Mouse (Mus musculus) NIH3T3 (cell line): Measurements from ENCODE around the gene Mettl21c.
"Not testable (repeated sequence)": the region's sequence is repeated elsewhere in the genome, so short reads cannot be mapped to it uniquely, and the experiment has no call there.

Source experiments
- DNase-seq: peaks from one replicate; pipeline ENCODE4 v3.0.0-alpha.2; 2012; ENCODE audit warnings: low read depth

The Mettl21c gene

DNA sequence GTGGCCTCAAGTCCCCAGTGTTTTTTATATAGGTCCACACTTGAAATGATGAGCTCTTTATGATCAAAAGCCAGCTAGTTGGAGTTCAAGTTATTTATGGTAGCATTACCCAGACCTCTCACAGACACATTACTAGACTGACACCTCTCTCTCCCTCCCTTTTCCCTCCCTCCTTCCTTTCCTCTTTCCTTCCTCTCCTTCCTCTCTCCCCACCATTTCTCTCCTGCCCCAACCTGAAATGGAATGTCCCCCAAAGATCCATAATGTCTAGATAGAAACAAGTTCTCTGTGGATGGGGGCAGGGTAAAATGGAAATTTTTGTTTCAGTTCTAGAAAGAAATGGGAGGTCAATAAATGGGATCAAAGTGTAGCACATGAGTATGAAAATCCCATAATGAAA, at the start of gene Mettl21c:
Mettl21c (minus strand) TSS at position 101 of the 400 bp plus-strand sequence.
- no peak for DNase-seq

DNA sequence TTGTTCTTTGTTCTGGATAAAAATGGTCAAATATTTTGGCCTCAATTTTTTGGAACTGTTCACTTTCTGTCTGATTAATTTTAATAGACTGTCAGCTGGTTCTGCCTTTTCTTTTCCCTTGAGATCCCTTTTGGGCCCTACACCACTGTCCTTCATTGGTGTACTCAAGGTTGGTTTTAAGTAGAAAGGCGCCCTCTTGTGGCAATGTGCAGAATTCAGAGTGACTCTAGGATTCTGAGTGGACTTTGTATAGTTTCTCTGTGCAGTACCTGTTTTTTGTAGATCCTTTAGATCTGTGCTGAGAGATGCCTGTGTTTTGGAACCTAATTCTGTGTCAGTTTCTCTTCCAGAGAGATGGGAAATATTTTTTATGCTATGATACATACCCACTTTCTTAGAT, 44.8 kb upstream of the Mettl21c start:
- DNase-seq: peak; percentile 86

DNA sequence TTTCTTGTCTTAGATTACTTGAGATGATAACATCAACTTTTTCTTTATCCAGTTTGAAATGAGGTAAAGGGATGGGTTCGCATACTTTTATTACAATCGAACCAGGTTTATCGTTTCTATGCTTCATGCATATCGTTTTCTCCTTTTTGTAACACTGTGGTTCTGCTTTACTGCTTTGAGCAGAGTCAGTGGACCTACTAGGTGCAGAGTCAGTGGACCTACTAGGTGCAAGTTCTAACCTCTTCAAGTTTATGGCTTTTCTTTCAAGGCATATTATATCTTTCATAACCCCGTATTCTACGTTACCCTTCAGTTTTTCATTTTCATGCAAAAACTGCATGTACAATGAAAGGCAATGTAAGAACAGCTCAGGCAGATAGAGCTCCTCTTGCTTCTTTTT, 43.6 kb upstream of the Mettl21c start:
- DNase-seq: no peak

DNA sequence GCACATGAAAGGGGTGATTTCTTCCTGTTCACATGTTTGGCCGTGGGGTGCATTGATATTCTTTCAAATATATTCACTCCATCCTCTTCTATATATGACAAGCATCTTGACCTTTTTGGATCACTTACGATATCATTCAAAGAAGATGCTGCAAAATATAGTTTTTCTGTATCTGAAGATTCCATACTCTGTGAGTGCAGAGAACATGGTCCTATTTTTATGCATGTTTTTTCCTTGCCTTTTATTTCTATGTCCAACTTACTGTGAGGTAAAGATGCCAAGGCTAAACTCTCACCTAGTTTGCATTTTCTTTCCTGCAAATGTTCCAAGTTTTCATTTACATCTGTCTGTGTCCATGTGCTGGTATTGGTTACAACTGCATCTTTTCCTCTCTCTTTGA, 42.0 kb upstream of the Mettl21c start, which contains the start of gene Gm8251:
Gm8251 (minus strand) TSS at position 101 of the 400 bp plus-strand sequence.
- DNase-seq: no peak

DNA sequence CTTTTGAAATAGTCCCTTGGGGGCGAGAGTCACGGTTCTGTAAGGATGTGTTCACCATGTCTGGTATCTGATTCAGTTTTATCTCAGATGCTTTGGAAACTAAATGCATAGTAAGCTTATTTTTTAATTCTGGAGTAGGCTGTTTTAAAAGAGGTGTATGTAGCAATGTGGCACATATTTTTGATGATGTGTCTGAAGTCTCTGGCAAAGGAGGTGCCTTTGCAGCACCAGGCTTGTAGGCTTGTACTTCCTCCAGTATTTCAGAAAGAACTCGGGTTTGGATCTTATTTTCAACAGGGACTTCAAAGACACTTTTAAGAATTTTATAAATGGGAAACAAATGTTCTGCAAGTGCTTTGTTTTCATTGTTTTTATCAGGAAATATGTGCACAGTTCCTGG, 38.0 kb upstream of the Mettl21c start:
- no peak for DNase-seq

DNA sequence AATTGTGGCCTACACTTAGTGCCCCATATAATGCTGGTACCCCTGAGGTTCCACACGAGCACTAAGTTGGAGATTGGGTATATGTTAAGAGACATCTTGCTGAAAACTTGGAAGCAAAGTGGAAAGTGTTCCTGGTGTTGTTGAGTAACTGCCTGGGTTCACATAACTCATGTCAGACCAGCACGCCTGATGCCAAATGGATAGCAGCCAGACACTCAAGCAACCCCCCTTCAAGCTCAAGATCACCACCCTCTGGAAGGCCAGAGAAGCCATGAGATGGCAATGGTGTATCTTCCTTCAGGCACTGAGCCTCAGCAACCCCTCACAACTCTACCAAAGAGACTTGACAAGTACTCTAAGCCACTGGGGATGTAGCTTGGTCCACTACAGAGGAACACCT, 26.7 kb upstream of the Mettl21c start:
- DNase-seq: peak; percentile 88

DNA sequence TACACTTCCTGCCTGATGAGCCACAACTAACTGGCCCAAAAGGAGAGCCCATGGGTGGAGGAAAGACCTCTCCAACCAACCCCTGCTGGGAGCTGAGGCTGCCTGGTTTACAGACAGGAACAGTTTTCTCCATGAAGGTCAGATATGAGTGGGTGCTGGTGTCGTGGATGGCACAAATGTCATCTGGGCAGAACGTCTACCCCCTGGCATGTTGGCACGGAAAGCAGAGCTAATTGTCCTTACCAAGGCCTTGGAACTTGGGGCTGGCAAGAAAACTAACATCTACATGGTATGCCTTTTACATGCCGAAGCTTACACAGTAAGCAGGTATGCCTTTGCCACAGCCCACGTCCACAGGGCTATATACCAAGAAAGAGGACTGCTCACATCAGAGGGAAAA, 25.9 kb upstream of the Mettl21c start:
- DNase-seq: not testable (repeated sequence)

DNA sequence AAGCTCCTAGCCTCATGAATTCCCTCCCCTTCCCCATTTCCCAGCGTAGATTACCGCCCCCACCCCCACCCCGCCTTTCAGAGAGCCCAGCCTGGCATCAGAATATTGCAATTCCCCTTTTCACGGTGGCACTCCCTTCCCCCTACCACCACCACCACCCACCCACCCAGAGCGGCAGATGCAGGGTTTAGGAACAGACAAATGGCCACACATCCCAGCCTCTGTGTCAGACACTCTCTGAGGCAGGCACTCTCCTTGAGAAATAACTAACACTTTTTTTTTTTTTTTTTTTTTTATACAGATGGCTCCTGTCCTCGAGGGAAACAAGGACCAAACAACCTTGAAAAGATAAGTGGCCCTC, 22.7 kb upstream of the Mettl21c start:
- DNase-seq: no peak

DNA sequence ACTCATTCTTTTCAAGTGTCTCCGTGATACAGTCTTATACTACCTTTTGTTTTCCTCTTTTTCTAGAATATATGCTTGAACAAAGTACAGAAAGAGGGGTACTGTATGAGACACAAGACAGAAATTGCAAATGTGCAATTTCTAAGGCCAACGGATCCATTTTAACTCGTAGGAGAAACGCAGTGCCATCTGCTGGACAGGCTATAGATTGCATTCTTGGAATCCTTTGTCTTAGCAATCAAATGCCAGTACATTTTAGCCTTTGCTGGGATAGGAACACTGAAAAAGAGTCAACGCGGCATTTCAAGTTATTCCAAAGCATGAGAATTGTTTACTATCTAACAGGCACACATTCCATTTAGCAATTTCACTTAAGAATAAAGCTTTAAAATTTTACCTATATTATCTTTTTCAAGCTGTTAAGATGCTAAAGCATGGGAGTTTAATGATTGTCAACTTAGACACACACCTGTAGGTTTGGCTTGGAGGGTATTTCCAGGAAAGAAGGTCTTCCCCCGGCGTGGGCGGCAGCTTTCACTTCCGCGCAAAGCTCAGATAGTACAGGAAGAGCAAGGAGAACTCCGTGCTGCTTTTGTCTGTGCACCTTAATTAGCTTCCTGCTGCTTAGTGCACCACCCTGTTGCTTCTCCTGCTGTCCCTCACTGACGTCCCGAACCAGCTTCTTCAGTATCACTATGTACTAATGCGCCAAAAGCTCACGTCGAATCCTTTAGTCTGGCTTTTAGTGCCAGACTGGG, 22.1 kb upstream of the Mettl21c start:
- DNase-seq: peak; percentile 89

DNA sequence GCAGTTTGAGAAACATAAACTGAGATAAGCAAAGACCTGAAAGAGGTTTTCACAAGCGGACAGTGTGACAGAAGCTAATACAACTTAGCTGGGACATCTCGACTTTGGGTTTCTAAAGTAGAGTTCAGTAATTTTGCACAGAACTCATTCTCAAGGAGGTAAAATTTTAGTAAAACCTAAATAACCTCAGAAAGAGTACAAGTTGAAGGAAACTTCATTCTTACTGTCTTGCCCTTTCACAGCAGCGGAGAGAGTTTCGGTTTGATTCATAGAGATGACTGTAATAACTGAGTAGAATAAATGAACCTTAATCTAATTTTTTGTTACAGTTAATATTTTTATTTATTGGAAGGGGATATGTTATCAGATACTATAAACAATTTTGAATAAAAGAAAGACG, 13.1 kb upstream of the Mettl21c start:
- no peak for DNase-seq

DNA sequence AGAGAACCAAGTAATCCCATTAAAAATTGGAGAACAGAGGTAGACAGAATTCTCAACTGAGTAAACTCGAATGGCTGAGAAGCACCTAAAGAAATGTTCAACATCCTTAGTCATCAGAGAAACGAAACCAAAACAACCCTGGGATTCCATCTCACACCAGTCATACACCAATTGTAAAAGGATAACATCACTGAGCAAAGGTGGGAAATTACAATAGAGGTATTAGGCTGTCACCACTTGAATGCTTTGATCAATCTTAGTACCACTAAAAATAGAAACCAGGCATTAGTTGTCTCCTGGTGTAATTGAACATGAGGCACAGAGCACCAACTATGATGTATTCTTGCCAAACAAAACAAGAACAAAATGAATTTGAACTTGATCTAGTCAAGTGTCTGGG, 12.4 kb upstream of the Mettl21c start:
- peak; percentile 22 for DNase-seq

DNA sequence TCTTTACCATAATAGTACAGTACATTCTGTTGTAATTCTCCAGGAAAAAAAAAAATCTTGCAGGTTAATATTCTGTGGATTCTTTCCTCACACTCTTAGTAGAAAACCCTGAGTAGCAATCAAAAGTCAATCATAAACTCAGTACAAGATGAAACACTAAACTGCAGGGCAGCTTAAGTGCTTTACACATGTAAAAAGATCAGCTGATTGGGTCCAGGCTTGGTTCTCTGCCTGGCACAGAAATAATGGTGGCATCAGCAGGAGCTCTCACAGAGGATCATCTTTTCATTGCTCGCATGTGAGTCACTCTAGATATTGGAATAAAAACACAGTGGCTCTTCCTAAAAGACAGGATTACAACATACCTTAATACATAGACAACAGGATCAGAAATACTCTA, 7.8 kb upstream of the Mettl21c start:
- no peak for DNase-seq

DNA sequence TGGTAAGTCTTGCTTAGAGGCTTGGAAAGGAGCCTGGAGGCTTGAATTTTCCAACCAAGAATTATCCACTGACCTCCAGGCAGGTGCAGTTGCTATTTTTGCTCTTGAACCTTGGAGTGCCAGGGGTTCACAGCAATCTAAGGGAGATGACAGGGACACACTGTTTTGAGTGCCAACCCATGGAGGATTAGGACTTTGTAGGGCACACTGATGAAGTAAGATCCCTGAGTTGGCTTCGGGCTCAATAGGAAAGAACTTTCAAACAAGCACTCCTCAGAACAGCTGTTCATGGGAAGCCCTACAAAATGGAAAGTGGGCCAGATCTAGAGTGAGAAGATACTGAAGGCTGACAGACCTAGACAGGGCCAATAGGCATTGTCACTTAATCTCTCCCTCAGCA, 2.8 kb upstream of the Mettl21c start:
- no peak for DNase-seq

DNA sequence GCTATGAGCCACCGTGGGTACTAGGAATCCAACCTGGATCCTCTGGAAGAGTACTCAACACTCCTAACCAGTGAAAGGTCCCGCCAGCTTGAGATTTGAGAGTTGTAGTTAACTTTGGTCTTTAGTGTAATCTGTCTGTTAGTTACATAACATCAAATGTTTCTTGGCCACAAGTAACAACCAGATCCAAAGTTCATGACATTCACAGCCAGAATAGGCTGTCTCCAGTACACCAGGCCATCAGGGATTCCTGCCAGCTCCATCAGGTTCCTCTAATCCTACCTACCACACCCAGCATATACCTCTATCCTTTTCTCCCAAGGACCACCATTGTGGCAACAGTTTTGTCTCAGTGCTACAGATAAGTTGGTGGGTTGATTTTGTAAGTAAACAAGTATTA, 4.3 kb downstream of the Mettl21c start:
- no peak for DNase-seq

DNA sequence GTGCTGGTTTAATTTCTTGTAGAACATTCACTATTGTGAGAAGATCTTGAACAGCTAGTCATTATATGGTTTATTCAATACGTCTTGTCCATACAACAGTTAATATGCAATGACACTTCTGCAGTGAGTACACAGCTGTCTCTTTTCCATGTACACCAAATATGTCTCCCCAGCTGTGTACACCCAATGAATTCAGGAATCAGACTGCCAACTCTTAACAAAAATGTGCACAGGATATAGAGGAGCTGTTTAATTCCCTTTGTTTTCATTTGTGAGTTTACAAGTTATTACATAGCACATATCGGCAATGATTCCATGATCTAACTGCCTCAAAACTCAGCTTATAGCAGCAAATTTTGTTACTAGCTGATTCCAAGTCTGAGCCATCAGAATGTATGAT, 15.3 kb downstream of the Mettl21c start:
- DNase-seq: no peak

DNA sequence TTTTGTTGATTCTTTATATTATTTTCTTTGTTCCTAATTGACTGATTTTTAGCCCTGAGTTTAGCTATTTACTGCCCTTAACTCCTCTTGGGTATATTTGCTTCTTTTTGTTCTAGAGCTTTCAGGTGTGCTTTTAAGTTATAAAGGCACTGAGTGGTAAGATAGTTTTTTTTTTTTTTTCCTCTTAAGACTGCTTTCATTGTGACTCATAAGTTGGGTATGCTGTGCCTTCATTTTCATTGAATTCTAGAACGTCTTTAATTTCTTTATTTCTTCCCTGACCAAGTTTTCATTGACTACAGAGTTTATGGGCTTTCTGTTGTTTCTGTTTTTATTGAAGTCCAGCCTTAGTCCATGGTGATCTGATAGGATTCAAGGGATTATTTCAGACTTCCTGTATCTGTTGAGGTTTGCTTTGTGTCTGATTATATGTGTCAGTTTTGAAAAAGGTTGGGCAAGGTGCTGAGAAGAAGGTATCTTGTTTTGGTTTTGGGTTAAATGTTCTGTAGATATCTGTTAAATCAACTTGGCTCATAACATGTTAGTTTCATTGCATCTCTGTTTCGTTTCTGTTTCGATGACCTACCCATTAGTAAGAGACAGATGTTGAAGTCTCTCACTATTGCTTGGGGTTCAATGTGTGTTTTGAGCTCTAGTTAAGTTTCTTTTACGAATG, 22.8 kb downstream of the Mettl21c start:
- DNase-seq: peak; percentile 22

DNA sequence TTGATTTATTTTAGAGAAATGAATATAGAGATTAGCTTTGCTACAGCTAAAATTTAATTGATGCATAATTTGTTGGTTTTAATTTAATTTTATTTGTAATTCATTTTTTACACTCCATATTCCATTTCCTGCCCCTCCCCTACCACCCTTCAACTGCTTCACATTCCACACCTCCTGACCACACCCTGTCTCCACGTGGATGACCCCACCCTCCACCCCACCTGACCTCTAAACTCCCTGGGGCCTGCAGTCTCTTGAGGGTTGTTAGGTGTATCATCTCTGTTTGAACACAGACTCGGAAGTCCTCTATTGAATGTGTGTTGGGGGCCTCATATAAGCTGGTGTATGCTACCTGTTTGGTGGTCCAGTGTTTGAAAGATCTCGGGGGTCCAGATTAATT, 48.7 kb downstream of the Mettl21c start:
- no peak for DNase-seq

DNA sequence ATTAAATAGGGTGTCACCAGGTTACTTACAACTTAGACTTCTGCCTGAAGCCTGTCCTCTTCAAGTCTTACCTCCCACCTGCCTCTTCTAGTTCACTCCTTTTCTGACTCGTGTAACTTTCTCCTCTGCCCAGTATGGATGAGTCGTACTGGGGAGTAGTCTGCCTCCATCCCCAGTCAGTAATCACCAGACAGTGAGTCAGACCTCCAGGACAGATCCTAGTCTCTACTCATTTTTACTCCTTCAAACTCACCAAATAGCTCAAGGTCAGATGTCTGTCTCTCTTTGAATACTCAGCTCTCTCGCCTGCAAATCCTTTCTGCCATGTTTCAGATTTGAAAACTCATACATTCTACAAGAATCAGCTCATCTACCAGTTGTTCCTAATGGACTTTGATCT, 50.5 kb downstream of the Mettl21c start:
- DNase-seq: peak; percentile 78

DNA sequence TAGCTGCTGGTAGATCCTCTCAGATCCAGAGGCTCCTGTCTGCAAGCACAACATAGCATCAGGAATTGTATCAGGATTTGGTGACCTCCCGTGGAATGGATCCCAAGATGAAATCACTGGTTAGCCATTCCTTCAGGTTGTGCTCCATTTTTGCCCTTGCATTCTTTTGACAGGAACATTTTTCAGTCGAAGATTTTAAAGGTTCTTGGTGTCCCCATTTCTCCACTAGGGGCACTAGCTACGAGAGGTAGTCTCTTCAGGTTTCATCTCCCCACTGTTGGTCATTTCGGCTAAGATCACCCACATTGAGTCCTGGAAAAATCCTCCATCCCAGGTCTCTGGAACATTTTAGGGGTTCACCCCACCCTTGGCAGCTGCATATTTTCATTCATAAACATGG, 53.1 kb downstream of the Mettl21c start:
- no peak for DNase-seq

DNA sequence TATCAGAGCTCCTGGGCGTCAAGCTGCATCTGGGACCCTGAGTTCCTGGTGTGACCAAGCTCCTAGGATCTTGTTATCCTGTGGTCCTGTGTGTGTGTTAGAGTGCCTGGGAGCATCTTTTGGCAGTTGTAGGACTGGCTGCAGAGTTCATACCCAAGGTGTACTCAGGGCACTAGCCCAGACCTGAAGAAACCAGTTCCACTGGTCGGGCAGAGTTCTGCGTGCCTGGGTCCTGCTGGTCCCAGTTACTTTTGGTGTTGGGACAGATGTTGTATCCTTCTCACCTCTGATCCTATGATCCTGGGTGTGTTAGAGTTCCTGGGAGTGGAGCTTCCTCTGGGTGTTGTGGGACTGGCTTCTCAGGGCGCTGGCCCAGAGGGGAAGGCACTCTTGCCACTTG, 55.5 kb downstream of the Mettl21c start:
- DNase-seq: no peak
